Mouse (Mus musculus): Measurements from ENCODE around the gene Sec11a. TPM values are rescaled to one million over a fixed set of nuclear protein-coding genes. Genes with fewer than 3 reads are reported as not detected.

The Sec11a gene
- polyA plus RNA-seq, 1 experiment from 2014 or later: 123 TPM

- peak; percentile 60 for ATAC-seq
- Histone ChIP-seq H3K27me3 (replicated peaks) (no peaks in the 10 kb centered on the region), H3K9ac (no peak overlapping the region), H3K9me3 (replicated peaks) (no peaks in the 10 kb centered on the region), H3K4me2 (no peak overlapping the region), H3K4me1 (0 out of 2 replicates have a peak, but pooled peaks cover 3% of the 10 kb centered on the region), H3K27ac (no peak overlapping the region), H3K4me3 (no peak overlapping the region), H3K36me3 (peaks cover 75% of the 10 kb centered on the region)
- WGBS (ENCODE audit: insufficient replicate concordance): 63% methylated on average over 7 of the region's 7 CpGs
Observed at GRCm38 (mm10) chr7:80911053-80911452, 36.5 kb downstream of the Sec11a start.

DNA sequence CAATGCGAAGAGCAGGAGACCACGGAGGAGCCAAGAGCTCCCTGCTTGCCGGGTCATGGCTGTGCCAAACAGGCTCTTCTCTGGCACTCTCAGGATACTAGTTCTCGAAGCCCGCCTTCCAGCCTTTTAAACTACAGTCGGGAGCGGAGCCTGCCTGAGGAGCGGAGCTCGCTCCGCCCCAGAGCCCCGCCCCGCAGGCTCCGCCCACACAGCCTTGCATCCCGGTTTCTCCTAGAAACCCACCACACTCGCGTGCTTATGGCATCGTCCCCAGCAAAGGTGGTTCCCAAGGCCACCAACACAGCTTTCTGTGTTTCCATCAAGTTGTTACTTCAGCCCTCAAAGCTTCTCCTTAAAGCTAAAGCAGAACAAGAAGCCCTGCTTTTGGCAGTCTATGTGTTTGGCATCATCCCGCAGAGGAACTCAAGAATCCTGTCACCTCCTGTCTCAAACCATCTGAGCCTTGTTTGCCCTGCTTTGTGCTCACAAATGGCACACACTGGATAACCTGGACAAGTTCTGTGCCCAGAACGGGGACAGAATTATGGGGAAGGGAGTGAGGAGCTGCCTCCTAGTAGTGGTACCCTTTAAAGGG is 42.6 kb downstream of the Sec11a start, which contains the start of gene Nmb:
TSS of gene Nmb (minus strand) at position 156 of the 595 bp plus-strand sequence.
- WGBS (ENCODE audit: insufficient replicate concordance): 3% methylated on average over 19 of the region's 19 CpGs
- Histone ChIP-seq H3K4me2 (peak within 1 kb of the TSS; percentile 88), H3K27me3 (replicated peaks) (0 out of 2 replicates have a peak, but pooled peaks cover 5% of the 10 kb centered on the region), H3K27ac (peak within 1 kb of the TSS; percentile 23; the same call in 1 of the 2 replicates), H3K9me3 (replicated peaks) (no peaks in the 10 kb centered on the region), H3K36me3 (peaks cover 24% of the 10 kb centered on the region), H3K4me1 (peaks cover 37% of the 10 kb centered on the region), H3K9ac (peak within 1 kb of the TSS; percentile 65), H3K4me3 (peak within 1 kb of the TSS; percentile 53)
- ATAC-seq: 0 out of 2 replicates have a peak, but pooled peaks have one; percentile 30

GRCm38 (mm10) chr7:80903625-80904422 is 43.8 kb downstream of the Sec11a start:
- Histone ChIP-seq H3K4me2 (peak overlapping the region; percentile 88), H3K27ac (no peak overlapping the region), H3K27me3 (replicated peaks) (0 out of 2 replicates have a peak, but pooled peaks cover 5% of the 10 kb centered on the region), H3K9ac (0 out of 2 replicates have a peak overlapping the region, but pooled peaks have one; percentile 65), H3K4me1 (peaks cover 44% of the 10 kb centered on the region), H3K4me3 (peak overlapping the region; percentile 53; the same call in 1 of the 2 replicates), H3K9me3 (replicated peaks) (no peaks in the 10 kb centered on the region), H3K36me3 (peaks cover 22% of the 10 kb centered on the region)
- ATAC-seq: no peak
- WGBS (ENCODE audit: insufficient replicate concordance): 79% methylated on average over 11 of the region's 11 CpGs

- Histone ChIP-seq H3K27me3 (replicated peaks) (0 out of 2 replicates have a peak, but pooled peaks cover 5% of the 10 kb centered on the region), H3K36me3 (peaks cover 33% of the 10 kb centered on the region), H3K9me3 (replicated peaks) (no peaks in the 10 kb centered on the region), H3K9ac (peak overlapping the region; percentile 72), H3K4me1 (peaks cover 55% of the 10 kb centered on the region), H3K4me3 (peak overlapping the region; percentile 78), H3K4me2 (peak overlapping the region; percentile 81), H3K27ac (peak overlapping the region; percentile 87)
- 32% methylated on average over 15 of the region's 15 CpGs for WGBS (ENCODE audit: insufficient replicate concordance)
- ATAC-seq: no peak
Observed at GRCm38 (mm10) chr7:80901541-80902274, 45.9 kb downstream of the Sec11a start.

GRCm38 (mm10) chr7:80900944-80901501 is 46.6 kb downstream of the Sec11a start, which contains the start of gene Wdr73:
TSS of gene Wdr73 (minus strand) at chr7:80901269.
- under 1% methylated on average over 36 of the region's 36 CpGs for WGBS (ENCODE audit: insufficient replicate concordance)
- H3K36me3 ChIP-seq: peaks cover 40% of the 10 kb centered on the region
- H3K27ac ChIP-seq: peak within 1 kb of the TSS; percentile 87
- peak within 1 kb of the TSS; percentile 72 for H3K9ac ChIP-seq
- H3K4me2 ChIP-seq: peak within 1 kb of the TSS; percentile 81
- H3K27me3 ChIP-seq (replicated peaks): 0 out of 2 replicates have a peak, but pooled peaks cover 5% of the 10 kb centered on the region
- H3K4me3 ChIP-seq: peak within 1 kb of the TSS; percentile 78
- no peaks in the 10 kb centered on the region for H3K9me3 ChIP-seq (replicated peaks)
- peaks cover 55% of the 10 kb centered on the region for H3K4me1 ChIP-seq
- peak; percentile 95 for ATAC-seq

- H3K9ac ChIP-seq: no peak overlapping the region
- H3K27ac ChIP-seq: no peak overlapping the region
- H3K4me2 ChIP-seq: no peak overlapping the region
- 81% methylated on average over 4 of the region's 4 CpGs for WGBS (ENCODE audit: insufficient replicate concordance)
- H3K36me3 ChIP-seq: peaks cover 65% of the 10 kb centered on the region
- H3K9me3 ChIP-seq (replicated peaks): no peaks in the 10 kb centered on the region
- no peaks in the 10 kb centered on the region for H3K27me3 ChIP-seq (replicated peaks)
- H3K4me3 ChIP-seq: no peak overlapping the region
- ATAC-seq: no peak
- H3K4me1 ChIP-seq: peaks cover 41% of the 10 kb centered on the region
Observed at GRCm38 (mm10) chr7:80897721-80898120, 49.9 kb downstream of the Sec11a start.

DNA sequence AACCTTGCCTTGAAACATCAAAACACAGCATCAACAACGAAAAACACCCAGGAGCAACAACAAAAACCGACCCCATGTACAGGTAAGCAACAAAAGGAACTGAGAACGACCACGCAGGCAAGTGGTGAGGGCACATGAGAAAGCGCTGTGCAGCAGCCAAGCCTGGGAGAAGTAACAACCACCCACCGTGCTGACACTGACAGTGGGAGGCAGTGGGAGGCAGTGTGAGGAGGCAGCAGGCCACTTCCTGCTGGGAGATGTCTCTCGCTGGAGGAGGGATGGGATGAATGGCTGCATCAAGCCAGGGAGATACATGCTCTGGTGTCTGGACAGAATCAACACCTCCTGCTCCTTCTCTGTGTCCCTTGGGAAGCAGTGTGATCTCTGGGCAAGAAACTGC is 50.4 kb downstream of the Sec11a start:
- no peak for ATAC-seq
- Histone ChIP-seq H3K9me3 (replicated peaks) (no peaks in the 10 kb centered on the region), H3K4me3 (no peak overlapping the region), H3K4me2 (no peak overlapping the region), H3K9ac (no peak overlapping the region), H3K27me3 (replicated peaks) (no peaks in the 10 kb centered on the region), H3K27ac (no peak overlapping the region), H3K4me1 (peaks cover 38% of the 10 kb centered on the region), H3K36me3 (peaks cover 71% of the 10 kb centered on the region)
- WGBS (ENCODE audit: insufficient replicate concordance): 77% methylated on average over 7 of the region's 7 CpGs

- Histone ChIP-seq H3K4me3 (no peak overlapping the region), H3K9ac (no peak overlapping the region), H3K36me3 (peaks cover 91% of the 10 kb centered on the region), H3K4me1 (peaks cover 23% of the 10 kb centered on the region), H3K27me3 (replicated peaks) (no peaks in the 10 kb centered on the region), H3K9me3 (replicated peaks) (no peaks in the 10 kb centered on the region), H3K4me2 (no peak overlapping the region), H3K27ac (no peak overlapping the region)
- ATAC-seq: no peak
- WGBS (ENCODE audit: insufficient replicate concordance): 87% methylated on average over 14 of the region's 14 CpGs
Observed at GRCm38 (mm10) chr7:80894815-80895519, 52.6 kb downstream of the Sec11a start.

DNA sequence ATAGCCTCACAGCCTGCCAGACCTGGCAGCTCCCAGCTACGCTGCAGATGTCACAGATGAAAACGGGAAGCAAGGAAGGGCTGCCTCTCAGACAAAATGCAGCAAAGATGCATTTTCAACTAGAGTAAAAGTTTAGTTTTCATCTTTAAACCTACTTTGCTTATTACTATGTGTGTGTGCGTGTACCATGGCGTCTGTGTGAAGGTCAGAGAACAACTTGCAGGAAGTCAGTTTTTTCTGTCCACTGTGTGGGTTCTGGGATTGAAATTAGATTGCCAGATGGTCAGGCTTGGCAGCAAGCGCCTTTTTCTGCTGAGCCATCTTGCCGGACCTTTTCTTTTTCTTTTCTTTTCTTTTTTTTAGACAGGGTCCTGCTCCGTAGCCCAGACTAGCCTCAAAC is 53.4 kb downstream of the Sec11a start:
- H3K36me3 ChIP-seq: peaks cover 92% of the 10 kb centered on the region
- no peaks in the 10 kb centered on the region for H3K27me3 ChIP-seq (replicated peaks)
- no peak overlapping the region for H3K27ac ChIP-seq

GRCm38 (mm10) chr7:80893753-80894129 is 53.8 kb downstream of the Sec11a start:
- Histone ChIP-seq H3K4me3 (no peak overlapping the region), H3K9me3 (replicated peaks) (no peaks in the 10 kb centered on the region), H3K36me3 (peaks cover 88% of the 10 kb centered on the region), H3K27me3 (replicated peaks) (no peaks in the 10 kb centered on the region), H3K9ac (no peak overlapping the region), H3K4me1 (peaks cover 26% of the 10 kb centered on the region), H3K4me2 (no peak overlapping the region), H3K27ac (no peak overlapping the region)
- no peak for ATAC-seq
- 85% methylated on average over 6 of the region's 6 CpGs for WGBS (ENCODE audit: insufficient replicate concordance)

More for the DNA sequence above, 53.4 kb downstream of the Sec11a start:
- WGBS (ENCODE audit: insufficient replicate concordance): 82% methylated on average over 7 of the region's 7 CpGs
- H3K4me1 ChIP-seq: peaks cover 23% of the 10 kb centered on the region
- ATAC-seq: no peak
- H3K9ac ChIP-seq: no peak overlapping the region
- no peaks in the 10 kb centered on the region for H3K9me3 ChIP-seq (replicated peaks)
- H3K4me3 ChIP-seq: no peak overlapping the region
- no peak overlapping the region for H3K4me2 ChIP-seq
